11 mouse cellular contexts compared by ENCODE assay signal in the genomic region with DNA sequence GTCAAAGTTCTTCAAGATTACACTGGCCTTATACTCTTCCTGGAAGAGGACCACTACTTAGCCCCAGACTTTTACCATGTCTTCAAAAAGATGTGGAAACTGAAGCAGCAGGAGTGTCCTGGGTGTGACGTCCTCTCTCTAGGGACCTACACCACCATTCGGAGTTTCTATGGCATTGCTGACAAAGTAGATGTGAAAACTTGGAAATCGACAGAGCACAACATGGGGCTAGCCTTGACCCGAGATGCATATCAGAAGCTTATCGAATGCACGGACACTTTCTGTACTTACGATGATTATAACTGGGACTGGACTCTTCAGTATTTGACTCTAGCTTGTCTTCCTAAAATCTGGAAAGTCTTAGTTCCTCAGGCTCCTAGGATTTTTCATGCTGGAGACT. TPM values are rescaled to one million over a fixed set of nuclear protein-coding genes. Genes with fewer than 3 reads are reported as not detected.
DNase-seq lines count a peak whose midpoint lies in the region; ATAC-seq and TF ChIP-seq lines count a peak whose summit lies in the region.
"Had no signal": no experiment of that assay in that cellular context is flagged by ENCODE, and none has a peak within 500 bp of the region (broad histone marks: within the 10 kb centered on the region; RNA-seq: fewer than 3 reads in every experiment).

No protein-coding gene starts in this region.

- no peak for TF ChIP-seq POLR2A in liver, adult 2 months (IDR thresholded peaks at IDR 0.05; ENCODE audit: extremely low read depth, insufficient read depth, low read length)
- TF ChIP-seq POLR2A in myocyte (IDR thresholded peaks at IDR 0.05; ENCODE audit: insufficient read length, low read depth): no peak

- peaks cover 15% of the 10 kb centered on the region for H3K4me1 ChIP-seq in liver, adult 2 months (ENCODE audit: control insufficient read depth, insufficient read depth, low read length)
- peaks cover 23% of the 10 kb centered on the region for H3K4me1 ChIP-seq in embryonic facial prominence, embryonic 15.5 days
- peaks cover 16% of the 10 kb centered on the region for H3K4me1 ChIP-seq in intestine, embryonic 14.5 days (replicated peaks; ENCODE audit: control insufficient read depth, insufficient read depth, low read length)

- no peak for TF ChIP-seq CTCF in liver, adult 2 months (IDR thresholded peaks at IDR 0.05; ENCODE audit: low read depth, low read length)

- no peak for ATAC-seq in embryonic facial prominence, embryonic 15.5 days (ENCODE audit: insufficient number of reproducible peaks, low FRiP score, low TSS enrichment, low read depth)
- ATAC-seq in intestine, embryonic 14.5 days (replicated peaks; ENCODE audit: low FRiP score, low TSS enrichment, low read depth): no peak

- H3K79me2 ChIP-seq in liver, adult 2 months (ENCODE audit: control insufficient read depth, insufficient read depth, low read length): peaks cover 11% of the 10 kb centered on the region; the same call in 1 of the 2 replicates
- H3K79me2 ChIP-seq in myocyte (ENCODE audit: control insufficient read depth, insufficient read depth): peaks cover 51% of the 10 kb centered on the region

- no peaks in the 10 kb centered on the region for H3K9me3 ChIP-seq in embryonic facial prominence, embryonic 15.5 days (replicated peaks)
- H3K9me3 ChIP-seq in intestine, embryonic 14.5 days (ENCODE audit: control insufficient read depth, low read length): no peaks in the 10 kb centered on the region

- DNase-seq in liver, adult 2 months (ENCODE audit: extremely low read depth, low read depth, low spot score): peak; percentile 26
- DNase-seq in liver: no peak
- no peak for DNase-seq in intestine, embryonic 14.5 days (ENCODE audit: low spot score)
- no peak for DNase-seq in gastrocnemius, adult 18-20 months (ENCODE audit: low spot score)
- DNase-seq in frontal cortex, postnatal 25 days (ENCODE audit: low spot score in 2 of 2): no peak
- no peak for DNase-seq in layer of hippocampus, postnatal 36 days
- DNase-seq: lung, postnatal 4 days; thymus, postnatal 14 days had no signal

- peak overlapping the region; percentile 86 for H3K4me3 ChIP-seq in liver, adult 2 months (ENCODE audit: insufficient read depth, low read depth, low read length)
- peak overlapping the region; percentile 90 for H3K4me3 ChIP-seq in embryonic facial prominence, embryonic 15.5 days (replicated peaks)
- peak overlapping the region; percentile 88 for H3K4me3 ChIP-seq in intestine, embryonic 14.5 days (ENCODE audit: low read depth, low read length)
- H3K4me3 ChIP-seq in myocyte: peak overlapping the region; percentile 62

- no peak overlapping the region; the same call in 1 of the 2 replicates for H3K27ac ChIP-seq in liver, adult 2 months (replicated peaks; ENCODE audit: insufficient read depth, low read depth, low read length)
- no peak overlapping the region for H3K27ac ChIP-seq in embryonic facial prominence, embryonic 15.5 days (replicated peaks)
- H3K27ac ChIP-seq in intestine, embryonic 14.5 days (ENCODE audit: low read depth): no peak overlapping the region

- H3ac ChIP-seq in myocyte (ENCODE audit: control insufficient read depth, insufficient read length): peak overlapping the region; percentile 83

- peak overlapping the region; percentile 90 for H3K9ac ChIP-seq in liver, adult 2 months (ENCODE audit: low read depth, low read length)
- H3K9ac ChIP-seq in embryonic facial prominence, embryonic 15.5 days: no peak overlapping the region
- peak overlapping the region; percentile 81 for H3K9ac ChIP-seq in intestine, embryonic 14.5 days (ENCODE audit: low read length)

- peak overlapping the region; percentile 90 for H3K4me2 ChIP-seq in embryonic facial prominence, embryonic 15.5 days (replicated peaks)
- peak overlapping the region; percentile 89 for H3K4me2 ChIP-seq in intestine, embryonic 14.5 days (ENCODE audit: low read length)
- peak overlapping the region; percentile 89 for H3K4me2 ChIP-seq in myocyte (ENCODE audit: low read depth)

- H3K27me3 ChIP-seq in liver, adult 2 months (ENCODE audit: control insufficient read depth, insufficient read depth, low read length): no peaks in the 10 kb centered on the region
- H3K27me3 ChIP-seq in embryonic facial prominence, embryonic 15.5 days: no peaks in the 10 kb centered on the region
- H3K27me3 ChIP-seq in intestine, embryonic 14.5 days (replicated peaks; ENCODE audit: control insufficient read depth, insufficient read depth, low read length): no peaks in the 10 kb centered on the region
- no peaks in the 10 kb centered on the region for H3K27me3 ChIP-seq in myocyte (ENCODE audit: control insufficient read depth, insufficient read depth, insufficient read length)

- 20% methylated on average over 7 of the region's 7 CpGs for WGBS in liver, adult 2 months
- WGBS in embryonic facial prominence, embryonic 15.5 days: 69% methylated on average over 7 of the region's 7 CpGs
- WGBS in intestine, embryonic 14.5 days: 84% methylated on average over 7 of the region's 7 CpGs

- peaks cover 3% of the 10 kb centered on the region; the same call in 1 of the 2 replicates for H3K36me3 ChIP-seq in liver, adult 2 months (ENCODE audit: control insufficient read depth, insufficient read depth, low read length)
- H3K36me3 ChIP-seq in embryonic facial prominence, embryonic 15.5 days: peaks cover 23% of the 10 kb centered on the region
- peaks cover 28% of the 10 kb centered on the region for H3K36me3 ChIP-seq in intestine, embryonic 14.5 days (ENCODE audit: control insufficient read depth, insufficient read depth, low read length)
- peaks cover 12% of the 10 kb centered on the region for H3K36me3 ChIP-seq in myocyte (ENCODE audit: control insufficient read depth, insufficient read depth)

TF ChIP-seq in myocyte, 11 proteins besides CTCF, POLR2A, EP300 and RAD21:
- TF ChIP-seq POLR2AphosphoS2 (IDR thresholded peaks at IDR 0.05; ENCODE audit: insufficient read length, low read depth): no peak
- no peak for TF ChIP-seq TCF3 (IDR thresholded peaks at IDR 0.05; ENCODE audit: insufficient read length, low read depth)
- TF ChIP-seq MAX (IDR thresholded peaks at IDR 0.05; ENCODE audit: low read depth): no peak
- TF ChIP-seq USF1 (IDR thresholded peaks at IDR 0.05; ENCODE audit: low read depth): no peak
- TF ChIP-seq MYOD1 (IDR thresholded peaks at IDR 0.05; ENCODE audit: control insufficient read depth in 1 of 3, insufficient read length in 2 of 3, low read depth in 2 of 3): no peak
- TF ChIP-seq SRF (IDR thresholded peaks at IDR 0.05; ENCODE audit: control insufficient read depth, insufficient read length, low read depth): no peak
- no peak for TF ChIP-seq REST (IDR thresholded peaks at IDR 0.05; ENCODE audit: insufficient read depth, insufficient read length)
- no peak for TF ChIP-seq CEBPB (IDR thresholded peaks at IDR 0.05; ENCODE audit: insufficient read depth, poor library complexity, severe bottlenecking)
- no peak for TF ChIP-seq E2F4 (IDR thresholded peaks at IDR 0.05; ENCODE audit: insufficient read depth)
- TF ChIP-seq TCF12 (IDR thresholded peaks at IDR 0.05; ENCODE audit: insufficient read depth, poor library complexity, severe bottlenecking): no peak
- TF ChIP-seq MYOG (IDR thresholded peaks at IDR 0.05; ENCODE audit: control insufficient read depth in 1 of 3, insufficient read depth in 1 of 3, insufficient read length in 2 of 3, low read depth in 2 of 3): no peak

RNA-seq across cellular contexts. Expression of a gene that starts 1.4 kb away (rescaled TPM):
- 33.9 and 34.0 TPM in 2 replicates for total RNA-seq in liver, adult 2 months (2014; rRNA removed)
- polyA plus RNA-seq in liver, adult 2 months (2012; rRNA removed): 15.8 and 16.7 TPM in 2 replicates
- polyA plus RNA-seq in embryonic facial prominence, embryonic 15.5 days (2015; fragmentation: Nextera tagmentation; extraction: Ambion mirVana): 57.5 and 60.7 TPM in 2 replicates
- 41.5 and 49.4 TPM in 2 replicates for polyA plus RNA-seq in intestine, embryonic 14.5 days (2014; fragmentation: Nextera tagmentation; extraction: Ambion mirVana)
- polyA plus RNA-seq in myocyte (2012; fragmentation: generic; extraction: Trizol): 20.7 TPM
- 1 to 10 TPM; 5.6 to 7.2 TPM for total RNA-seq in gastrocnemius, adult 18-20 months (2021)
- total RNA-seq in layer of hippocampus, postnatal 36 days (2021): 10 to 100 TPM; 27.0 to 29.3 TPM

RNA-seq across cellular contexts. Expression of a gene that starts 1.5 kb away (rescaled TPM):
- total RNA-seq in liver, adult 2 months (2014; rRNA removed): 412 and 466 TPM in 2 replicates
- polyA plus RNA-seq in liver, adult 2 months (2012; rRNA removed): 129 and 148 TPM in 2 replicates
- polyA plus RNA-seq in embryonic facial prominence, embryonic 15.5 days (2015; fragmentation: Nextera tagmentation; extraction: Ambion mirVana): 529 and 569 TPM in 2 replicates
- polyA plus RNA-seq in intestine, embryonic 14.5 days (2014; fragmentation: Nextera tagmentation; extraction: Ambion mirVana): 678 and 785 TPM in 2 replicates
- 880 TPM for polyA plus RNA-seq in myocyte (2012; fragmentation: generic; extraction: Trizol)
- total RNA-seq in gastrocnemius, adult 18-20 months (2021): 100 to 1,000 TPM; 336 to 346 TPM
- total RNA-seq in layer of hippocampus, postnatal 36 days (2021): 100 to 1,000 TPM; 186 to 194 TPM

RNA-seq across cellular contexts. Expression of a gene that starts 11.5 kb away (rescaled TPM):
- 2.4 and 3.3 TPM in 2 replicates for total RNA-seq in liver, adult 2 months (2014; rRNA removed)
- 1.1 and 1.8 TPM in 2 replicates for polyA plus RNA-seq in liver, adult 2 months (2012; rRNA removed)
- polyA plus RNA-seq in embryonic facial prominence, embryonic 15.5 days (2015; fragmentation: Nextera tagmentation; extraction: Ambion mirVana): 24.5 and 26.0 TPM in 2 replicates
- polyA plus RNA-seq in intestine, embryonic 14.5 days (2014; fragmentation: Nextera tagmentation; extraction: Ambion mirVana): 27.5 and 32.5 TPM in 2 replicates
- polyA plus RNA-seq in myocyte (2012; fragmentation: generic; extraction: Trizol): 2.6 TPM
- total RNA-seq in gastrocnemius, adult 18-20 months (2021): 1 to 10 TPM; 1.7 to 3.4 TPM
- 1 to 10 TPM; 5.7 to 5.9 TPM for total RNA-seq in layer of hippocampus, postnatal 36 days (2021)

RNA-seq across cellular contexts. Expression of a gene that starts 12.9 kb away (rescaled TPM):
- 0.74 and 1.0 TPM in 2 replicates for total RNA-seq in liver, adult 2 months (2014; rRNA removed)
- 0.64 and 1.1 TPM in 2 replicates for polyA plus RNA-seq in liver, adult 2 months (2012; rRNA removed)
- polyA plus RNA-seq in embryonic facial prominence, embryonic 15.5 days (2015; fragmentation: Nextera tagmentation; extraction: Ambion mirVana): 11.0 and 14.2 TPM in 2 replicates
- polyA plus RNA-seq in intestine, embryonic 14.5 days (2014; fragmentation: Nextera tagmentation; extraction: Ambion mirVana): 8.1 and 8.7 TPM in 2 replicates
- 2.6 TPM for polyA plus RNA-seq in myocyte (2012; fragmentation: generic; extraction: Trizol)
- under 1 TPM; 0.59 to 0.73 TPM for total RNA-seq in gastrocnemius, adult 18-20 months (2021)
- total RNA-seq in layer of hippocampus, postnatal 36 days (2021): 1 to 10 TPM; 1.4 to 2.0 TPM

RNA-seq across cellular contexts. Expression of a gene that starts 16.8 kb away (rescaled TPM):
- 0.67 TPM in 1 of 2 replicates, not detected in the other for total RNA-seq in liver, adult 2 months (2014; rRNA removed)
- polyA plus RNA-seq in liver, adult 2 months (2012; rRNA removed): not detected in 2 replicates
- polyA plus RNA-seq in embryonic facial prominence, embryonic 15.5 days (2015; fragmentation: Nextera tagmentation; extraction: Ambion mirVana): 16.6 and 16.8 TPM in 2 replicates
- 19.7 and 23.4 TPM in 2 replicates for polyA plus RNA-seq in intestine, embryonic 14.5 days (2014; fragmentation: Nextera tagmentation; extraction: Ambion mirVana)
- polyA plus RNA-seq in myocyte (2012; fragmentation: generic; extraction: Trizol): 5.1 TPM
- not detected for total RNA-seq in gastrocnemius, adult 18-20 months (2021)
- total RNA-seq in layer of hippocampus, postnatal 36 days (2021): not detected
- total RNA-seq: adrenal gland, adult 8-10 months had no signal
